Mouse (Mus musculus) G1E (cell line): ENCODE measurements around the gene Rasd1.

Experiments used
- CTCF ChIP-seq: IDR thresholded peaks from 2 replicates; pipeline ENCODE4 v1.5.1; 2012; ENCODE audit warnings: low read depth, low read length, inconsistent platforms, mixed read lengths
- TAL1 ChIP-seq: conservative IDR thresholded peaks from 2 replicates; pipeline ENCODE4 v1.6.1; 2012; ENCODE audit warnings: low read depth, low read length, inconsistent platforms, mixed read lengths

GRCm38 (mm10) chr11:59973389-59973788 lies 8.6 kb upstream of the Rasd1 start:
- TF ChIP-seq TAL1 (no peak), CTCF (no peak)
